Mouse (Mus musculus): ENCODE data around the gene Olfr1500. TPM values are rescaled to one million over a fixed set of nuclear protein-coding genes. Genes with fewer than 3 reads are reported as not detected.

The Olfr1500 gene
- not detected in 2 replicates for polyA plus RNA-seq (2012; rRNA removed; ENCODE audit: low replicate concordance)

DNA sequence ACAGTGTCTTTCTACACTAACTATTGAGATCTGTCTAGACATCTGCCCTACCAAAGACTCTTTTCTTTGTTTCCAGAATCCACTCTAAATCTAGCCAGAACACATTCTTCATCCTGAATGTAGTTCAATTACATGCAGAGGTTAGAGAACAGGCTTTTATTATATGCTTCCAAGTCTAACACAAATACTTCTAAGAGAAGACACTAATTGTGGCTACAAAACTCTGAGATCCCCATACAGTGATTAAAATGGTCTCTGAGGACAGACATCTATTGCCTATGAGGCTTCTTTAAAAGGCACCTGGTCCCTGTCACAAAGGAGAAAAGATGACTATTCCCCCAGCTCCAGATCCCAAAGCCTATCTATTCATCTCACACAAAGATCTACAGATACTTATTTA, at the start of gene Olfr1500:
Gene Olfr1500 (minus strand): TSS at position 101 of the 400 bp plus-strand sequence.

DNA sequence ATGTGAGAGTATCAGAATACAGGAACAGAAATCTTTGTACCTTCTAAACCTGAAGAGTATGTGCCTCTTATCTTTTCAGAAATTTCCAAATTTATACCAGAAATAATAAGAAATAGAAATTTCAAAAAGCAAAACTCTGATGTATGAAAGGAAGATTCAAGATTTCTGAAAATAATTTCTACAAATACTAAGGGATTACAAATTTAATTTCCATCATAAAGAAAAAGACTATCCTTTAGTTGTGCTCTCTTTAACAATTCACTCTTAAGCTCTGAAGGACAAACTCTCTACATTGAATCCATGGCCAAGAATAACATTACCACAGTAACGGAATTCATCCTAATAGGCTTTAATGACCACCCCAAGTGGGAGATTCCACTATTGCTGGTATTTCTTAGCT, 31.2 kb upstream of the Olfr1500 start, which contains the start of gene Olfr1502:
Gene Olfr1502 (plus strand): TSS at position 301 of the 400 bp plus-strand sequence.

DNA sequence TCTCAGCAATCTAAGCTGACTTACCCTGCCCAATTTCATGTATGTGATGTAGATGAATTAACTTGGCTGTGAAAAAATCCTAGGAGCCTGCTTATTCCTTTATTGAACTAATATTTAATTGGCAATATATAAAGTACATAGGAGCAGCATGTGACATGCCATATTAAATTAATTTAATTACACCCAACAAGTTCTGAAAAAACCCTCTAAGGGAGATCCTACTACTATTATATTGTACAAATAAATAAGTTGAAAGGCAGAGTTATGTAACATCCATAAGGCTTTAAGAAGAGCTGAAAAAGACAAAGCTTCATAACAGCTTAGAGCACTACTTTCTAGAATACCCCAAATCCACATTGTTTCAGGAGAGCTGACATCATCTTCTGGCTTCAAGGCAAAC, 20.3 kb upstream of the Olfr1500 start, which contains the start of gene Olfr1501:
Gene Olfr1501 (minus strand): TSS at position 101 of the 400 bp plus-strand sequence.

DNA sequence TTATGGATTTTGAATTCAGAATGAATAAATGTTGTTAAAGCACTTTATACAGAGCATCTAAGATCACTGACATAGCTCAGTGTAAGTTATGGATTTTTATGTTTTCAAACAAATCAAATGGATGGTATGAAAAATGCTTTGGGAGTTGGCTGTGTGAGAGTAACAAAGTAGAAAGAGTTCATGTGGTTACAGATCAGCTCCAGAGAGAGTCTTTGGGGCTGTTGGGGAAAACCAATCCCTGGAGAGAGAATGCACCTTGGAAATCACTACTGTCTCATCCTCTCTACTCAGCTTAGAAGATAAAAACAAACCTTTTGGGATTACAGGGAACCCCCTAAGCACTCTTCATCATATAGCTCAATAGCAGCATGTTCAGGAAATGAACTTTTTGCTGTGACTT, 10.9 kb downstream of the Olfr1500 start, which contains the start of gene Olfr1499:
Gene Olfr1499 (minus strand): TSS at position 101 of the 400 bp plus-strand sequence.

DNA sequence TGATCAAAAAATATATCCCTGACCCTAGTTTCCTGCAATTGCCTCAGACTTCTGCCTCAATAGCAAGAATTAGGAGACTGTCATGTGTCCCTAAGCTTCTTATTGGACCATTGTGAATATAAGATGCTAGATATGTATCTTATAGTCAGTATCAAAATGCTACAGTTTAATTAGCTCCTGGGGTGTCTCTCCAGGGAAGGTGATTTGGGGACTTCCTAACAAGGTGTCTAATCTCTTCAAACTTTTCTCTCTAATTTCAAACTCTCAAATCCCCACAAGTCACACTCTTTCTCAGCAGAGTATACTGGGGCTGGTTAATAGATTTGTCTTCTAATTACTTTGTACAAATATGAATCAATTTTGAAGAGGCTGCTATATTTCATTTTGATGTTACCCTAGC, 32.2 kb downstream of the Olfr1500 start, which contains the start of gene Olfr1497:
Gene Olfr1497 (minus strand): TSS at position 101 of the 400 bp plus-strand sequence.

DNA sequence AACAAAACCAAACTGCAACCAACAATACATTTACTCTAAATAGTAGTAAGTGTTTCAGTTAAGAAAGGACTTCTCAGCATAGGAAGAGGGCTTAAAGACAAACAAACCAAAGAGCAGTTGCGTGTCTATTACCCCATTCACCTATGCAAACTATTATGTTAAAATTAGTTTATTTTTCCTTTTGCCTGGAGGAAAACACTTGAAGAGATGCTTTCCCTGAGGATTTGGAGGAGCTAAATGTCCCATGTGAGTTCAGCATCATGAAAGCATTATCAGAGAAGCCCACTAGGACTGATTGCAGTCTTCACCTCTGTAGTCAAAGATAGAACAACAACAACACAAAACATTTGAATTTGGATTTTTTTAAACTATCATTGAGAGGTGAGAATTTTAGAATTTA, 52.7 kb downstream of the Olfr1500 start, which contains the start of gene Olfr1496:
Gene Olfr1496 (plus strand): TSS at position 301 of the 400 bp plus-strand sequence.

Other genes with a start within 250 kb of the Olfr1500 start
- not detected in 2 replicates for gene Olfr1484, start 247.0 kb downstream of the Olfr1500 start, polyA plus RNA-seq (2012; rRNA removed; ENCODE audit: low replicate concordance)
- not detected in 2 replicates for gene Olfr1487, start 213.1 kb downstream of the Olfr1500 start, polyA plus RNA-seq (2012; rRNA removed; ENCODE audit: low replicate concordance)
- gene Olfr1489, start 198.9 kb downstream of the Olfr1500 start, polyA plus RNA-seq (2012; rRNA removed; ENCODE audit: low replicate concordance) = not detected in 2 replicates
- gene Olfr1490, start 179.4 kb downstream of the Olfr1500 start, polyA plus RNA-seq (2012; rRNA removed; ENCODE audit: low replicate concordance) = not detected in 2 replicates
- not detected in 2 replicates for gene Olfr1491, start 133.2 kb downstream of the Olfr1500 start, polyA plus RNA-seq (2012; rRNA removed; ENCODE audit: low replicate concordance)
- gene Olfr1493-ps1, start 107.2 kb downstream of the Olfr1500 start, polyA plus RNA-seq (2012; rRNA removed; ENCODE audit: low replicate concordance) = not detected in 2 replicates
- gene Olfr1494, start 90.8 kb downstream of the Olfr1500 start, polyA plus RNA-seq (2012; rRNA removed; ENCODE audit: low replicate concordance) = not detected in 2 replicates
- gene Olfr1495, start 65.9 kb downstream of the Olfr1500 start, polyA plus RNA-seq (2012; rRNA removed; ENCODE audit: low replicate concordance) = not detected in 2 replicates
- gene Olfr1496, start 52.6 kb downstream of the Olfr1500 start, polyA plus RNA-seq (2012; rRNA removed; ENCODE audit: low replicate concordance) = not detected in 2 replicates
- gene Olfr1497, start 32.3 kb downstream of the Olfr1500 start, polyA plus RNA-seq (2012; rRNA removed; ENCODE audit: low replicate concordance) = not detected in 2 replicates
- not detected in 2 replicates for gene Olfr1499, start 11.0 kb downstream of the Olfr1500 start, polyA plus RNA-seq (2012; rRNA removed; ENCODE audit: low replicate concordance)
- not detected in 2 replicates for gene Olfr1501, start 20.2 kb upstream of the Olfr1500 start, polyA plus RNA-seq (2012; rRNA removed; ENCODE audit: low replicate concordance)
- gene Olfr1502, start 31.3 kb upstream of the Olfr1500 start, polyA plus RNA-seq (2012; rRNA removed; ENCODE audit: low replicate concordance) = not detected in 2 replicates
- not detected in 2 replicates for gene Olfr1504, start 67.4 kb upstream of the Olfr1500 start, polyA plus RNA-seq (2012; rRNA removed; ENCODE audit: low replicate concordance)
- gene Olfr1505, start 83.0 kb upstream of the Olfr1500 start, polyA plus RNA-seq (2012; rRNA removed; ENCODE audit: low replicate concordance) = not detected in 2 replicates

Data from duodenum, adult 2 months (tissue).